ENCODE assay signal across 16 mouse cellular contexts in genomic region chr7:90787945-90788344, GRCm38 (mm10).
"Had no signal": no experiment of that assay in that cellular context is flagged by ENCODE, and none has a peak within 500 bp of the region (broad histone marks: within the 10 kb centered on the region; RNA-seq: fewer than 3 reads in every experiment).

No protein-coding gene starts in this region.

- ATAC-seq: liver, postnatal 0 days had no signal

- H3K4me2 ChIP-seq: limb, embryonic 12.5 days; liver, embryonic 13.5 days; lung, embryonic 15.5 days; midbrain, embryonic 12.5 days; stomach, embryonic 15.5 days had no signal

- H3K4me3 ChIP-seq: limb, embryonic 12.5 days; liver, embryonic 13.5 days; lung, embryonic 15.5 days; megakaryocyte, embryonic 14.5 days; midbrain, embryonic 12.5 days; stomach, embryonic 15.5 days had no signal

- H3K9me3 ChIP-seq: limb, embryonic 12.5 days; liver, embryonic 13.5 days; lung, embryonic 15.5 days; midbrain, embryonic 12.5 days; stomach, embryonic 15.5 days had no signal

- DNase-seq: kidney, adult 9 months; kidney, postnatal 36 days; liver; liver, embryonic 13.5 days; liver, postnatal 0 days; lung, postnatal 14 days; right cerebral cortex, postnatal 14 days; thymus, adult 2 months; thymus, postnatal 25 days had no signal

- H3K36me3 ChIP-seq: limb, embryonic 12.5 days; liver, embryonic 13.5 days; lung, embryonic 15.5 days; midbrain, embryonic 12.5 days; stomach, embryonic 15.5 days had no signal

- H3K4me1 ChIP-seq: limb, embryonic 12.5 days; liver, embryonic 13.5 days; lung, embryonic 15.5 days; megakaryocyte, embryonic 14.5 days; midbrain, embryonic 12.5 days; stomach, embryonic 15.5 days had no signal

- H3K9ac ChIP-seq: limb, embryonic 12.5 days; liver, embryonic 13.5 days; liver, postnatal 0 days; lung, embryonic 15.5 days; midbrain, embryonic 12.5 days; stomach, embryonic 15.5 days had no signal

- H3K27me3 ChIP-seq: limb, embryonic 12.5 days; liver, embryonic 13.5 days; lung, embryonic 15.5 days; megakaryocyte, embryonic 14.5 days; midbrain, embryonic 12.5 days; stomach, embryonic 15.5 days had no signal

- H3K27ac ChIP-seq: kidney, postnatal 0 days; limb, embryonic 12.5 days; liver, embryonic 13.5 days; lung, embryonic 15.5 days; macrophage; midbrain, embryonic 12.5 days; stomach, embryonic 15.5 days had no signal
